Mouse (Mus musculus) heart, embryonic 16.5 days (tissue): ENCODE data around the gene Rnase4. TPM values are rescaled to one million over a fixed set of nuclear protein-coding genes. Genes with fewer than 3 reads are reported as not detected.

Experiments used
- ATAC-seq: fragments of 200-750 bp; cut with Nextera tagmentation; replicated peaks from 2 replicates; pipeline ENCODE4 v1.8.0; 2017; ENCODE audit warnings: moderate number of reproducible peaks; ENCODE audit not compliant: insufficient read depth, low FRiP score; ENCODE audit errors: extremely low read depth
- H3K27ac ChIP-seq: fragments of 300-500 bp; sonication (generic); 2 replicates; pipeline ENCODE4 v1.5.1; 2014; ENCODE audit warnings: mild to moderate bottlenecking, low read length, control low read depth, moderate library complexity
- H3K27me3 ChIP-seq: fragments of 300-500 bp; sonication (generic); 2 replicates; pipeline ENCODE4 v1.6.1; 2014; ENCODE audit warnings: low read length, mixed read lengths; ENCODE audit not compliant: control insufficient read depth, insufficient read depth
- H3K36me3 ChIP-seq: fragments of 300-500 bp; sonication (generic); 2 replicates; pipeline ENCODE4 v1.6.1; 2014; ENCODE audit not compliant: control insufficient read depth, insufficient read depth
- H3K4me1 ChIP-seq: fragments of 300-500 bp; sonication (generic); 2 replicates; pipeline ENCODE4 v1.6.1; 2014; ENCODE audit warnings: low read length, mixed read lengths; ENCODE audit not compliant: control insufficient read depth, insufficient read depth
- H3K4me2 ChIP-seq: fragments of 300-500 bp; sonication (generic); 2 replicates; pipeline ENCODE4 v1.6.1; 2014; ENCODE audit warnings: low read depth, mild to moderate bottlenecking, control low read depth, low read length
- H3K4me3 ChIP-seq: fragments of 300-500 bp; sonication (generic); 2 replicates; pipeline ENCODE4 v1.5.1; 2014; ENCODE audit warnings: mild to moderate bottlenecking, control low read depth, low read length
- H3K9ac ChIP-seq: fragments of 300-500 bp; sonication (generic); 2 replicates; pipeline ENCODE4 v1.6.1; 2014; ENCODE audit warnings: low read length, control low read depth
- H3K9me3 ChIP-seq: fragments of 300-500 bp; sonication (generic); replicated peaks from 2 replicates; pipeline ENCODE4 v1.6.1; 2016; ENCODE audit warnings: low read length; ENCODE audit not compliant: control insufficient read depth
- WGBS: fragments of 180-500 bp; shearing (Covaris S2); extraction: QIAGEN DNeasy Blood & Tissue Kit; methylation state at CpG from one replicate; pipeline ENCODE4 v1.1.7; 2014; 5-methylcytosine and 5-hydroxymethylcytosine counted together
- polyA plus RNA-seq: library from polyadenylated mRNA; unstranded; fragments of >200 nt; fragmentation: Nextera tagmentation; extraction: Ambion mirVana; gene quantifications from 2 replicates; pipeline ENCODE4 v1.2.1, GENCODE M21; 2015

Gene Rnase4
- polyA plus RNA-seq, 1 experiment from 2014 or later: 30.5 TPM

- H3K27ac ChIP-seq: no peak overlapping the region
- no peak overlapping the region for H3K9ac ChIP-seq
- no peaks in the 10 kb centered on the region for H3K9me3 ChIP-seq
- H3K4me2 ChIP-seq: no peak overlapping the region
- H3K4me1 ChIP-seq: peaks cover 4% of the 10 kb centered on the region; the same call in 1 of the 2 replicates
- H3K27me3 ChIP-seq: no peaks in the 10 kb centered on the region
- H3K36me3 ChIP-seq: no peaks in the 10 kb centered on the region
- ATAC-seq: no peak
- no peak overlapping the region for H3K4me3 ChIP-seq
- 69% methylated on average over 7 of the region's 7 CpGs for WGBS
These were observed 40.4 kb downstream of the Rnase4 start for GRCm38 (mm10) chr14:51131086-51131815.

DNA sequence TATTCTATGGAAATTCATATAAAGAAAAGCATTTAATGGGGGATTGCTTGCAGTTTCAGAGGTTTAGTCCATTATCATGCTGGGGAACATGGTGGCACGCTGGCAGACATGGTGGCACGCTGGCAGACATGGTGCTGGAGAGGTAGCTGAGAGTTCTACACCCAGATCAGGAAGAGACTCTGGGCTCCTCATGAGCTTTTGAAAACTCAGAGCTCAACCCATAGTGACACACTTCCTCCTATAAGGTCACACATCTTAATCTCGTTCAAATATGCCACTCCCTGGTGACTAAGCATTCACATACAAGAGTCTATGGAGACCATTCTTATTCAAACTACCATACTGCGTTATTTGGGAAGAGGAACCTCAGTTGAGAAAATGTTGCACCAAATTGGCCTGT lies 41.5 kb downstream of the Rnase4 start:
- H3K4me2 ChIP-seq: no peak overlapping the region
- peaks cover 4% of the 10 kb centered on the region; the same call in 1 of the 2 replicates for H3K4me1 ChIP-seq
- H3K27ac ChIP-seq: no peak overlapping the region
- no peaks in the 10 kb centered on the region for H3K27me3 ChIP-seq
- no peaks in the 10 kb centered on the region for H3K9me3 ChIP-seq
- H3K36me3 ChIP-seq: no peaks in the 10 kb centered on the region
- H3K9ac ChIP-seq: no peak overlapping the region
- no peak overlapping the region for H3K4me3 ChIP-seq
- WGBS: 92% methylated on average over 4 of the region's 4 CpGs
- ATAC-seq: no peak

GRCm38 (mm10) chr14:51140342-51140741 lies 49.5 kb downstream of the Rnase4 start:
- H3K4me3 ChIP-seq: no peak overlapping the region
- no peak overlapping the region for H3K9ac ChIP-seq
- H3K27ac ChIP-seq: no peak overlapping the region
- H3K9me3 ChIP-seq: no peaks in the 10 kb centered on the region
- H3K36me3 ChIP-seq: no peaks in the 10 kb centered on the region
- no peaks in the 10 kb centered on the region for H3K27me3 ChIP-seq
- no peak overlapping the region for H3K4me2 ChIP-seq
- ATAC-seq: no peak
- 61% methylated on average over 2 of the region's 2 CpGs for WGBS
- peaks cover 9% of the 10 kb centered on the region for H3K4me1 ChIP-seq

DNA sequence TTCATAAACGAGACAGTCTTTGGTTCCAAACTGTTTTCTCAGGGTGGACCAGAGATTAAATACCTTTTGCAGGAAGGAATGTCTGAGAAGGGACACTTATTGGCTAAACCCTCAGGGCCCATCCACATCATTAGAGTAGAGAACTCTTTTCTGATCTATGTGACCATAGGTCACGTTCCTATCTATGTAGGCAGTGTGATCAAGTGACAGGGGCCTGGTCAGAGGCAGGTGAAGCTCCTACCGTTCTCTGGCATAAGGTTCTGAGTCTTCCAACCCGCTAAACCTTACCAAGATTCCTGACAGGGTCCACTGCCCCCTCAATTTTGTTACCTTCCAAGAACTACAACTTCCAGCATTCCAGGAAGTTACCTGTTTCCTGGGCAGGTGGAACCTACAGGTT lies 51.2 kb downstream of the Rnase4 start:
- no peak for ATAC-seq
- 83% methylated on average over 4 of the region's 4 CpGs for WGBS
- H3K27me3 ChIP-seq: no peaks in the 10 kb centered on the region
- no peaks in the 10 kb centered on the region for H3K9me3 ChIP-seq
- no peak overlapping the region for H3K9ac ChIP-seq
- no peak overlapping the region for H3K4me2 ChIP-seq
- H3K4me3 ChIP-seq: no peak overlapping the region
- H3K4me1 ChIP-seq: peaks cover 9% of the 10 kb centered on the region
- H3K27ac ChIP-seq: no peak overlapping the region
- no peaks in the 10 kb centered on the region for H3K36me3 ChIP-seq

DNA sequence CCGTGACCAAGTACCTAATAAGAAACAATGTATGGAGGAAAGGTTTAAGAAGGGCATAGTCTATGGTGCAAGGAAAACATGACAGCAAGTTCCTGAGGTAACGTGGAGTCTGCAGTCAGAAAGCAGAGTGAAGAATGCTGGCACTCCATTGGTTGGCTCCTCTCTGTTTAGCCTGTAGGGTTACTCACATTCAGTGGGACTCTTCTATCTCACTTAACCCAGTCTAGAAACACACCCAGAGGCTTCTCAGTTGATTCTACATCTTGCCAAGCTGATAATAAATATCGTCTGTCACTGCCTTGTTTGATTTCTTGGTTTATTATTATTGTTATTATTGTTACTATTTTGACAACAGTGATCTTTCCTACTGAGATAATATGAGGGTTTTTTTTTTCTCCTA lies 51.7 kb downstream of the Rnase4 start:
- WGBS: 81% methylated on average over 3 of the region's 3 CpGs
- H3K9me3 ChIP-seq: no peaks in the 10 kb centered on the region
- no peaks in the 10 kb centered on the region for H3K36me3 ChIP-seq
- no peak overlapping the region for H3K27ac ChIP-seq
- H3K4me1 ChIP-seq: peaks cover 9% of the 10 kb centered on the region
- H3K4me3 ChIP-seq: no peak overlapping the region
- no peak overlapping the region for H3K9ac ChIP-seq
- no peak for ATAC-seq
- no peak overlapping the region for H3K4me2 ChIP-seq
- H3K27me3 ChIP-seq: no peaks in the 10 kb centered on the region

- no peak overlapping the region for H3K4me2 ChIP-seq
- H3K36me3 ChIP-seq: no peaks in the 10 kb centered on the region
- H3K27me3 ChIP-seq: no peaks in the 10 kb centered on the region
- no peaks in the 10 kb centered on the region for H3K9me3 ChIP-seq
- H3K4me1 ChIP-seq: peaks cover 9% of the 10 kb centered on the region
- peak overlapping the region; percentile 55 for H3K27ac ChIP-seq
- 25% methylated on average over 4 of the region's 4 CpGs for WGBS
- no peak for ATAC-seq
- H3K9ac ChIP-seq: no peak overlapping the region
- no peak overlapping the region for H3K4me3 ChIP-seq
These were observed 52.4 kb downstream of the Rnase4 start for GRCm38 (mm10) chr14:51143287-51143686.

- no peak overlapping the region for H3K9ac ChIP-seq
- H3K4me3 ChIP-seq: no peak overlapping the region
- H3K27me3 ChIP-seq: no peaks in the 10 kb centered on the region
- no peaks in the 10 kb centered on the region for H3K36me3 ChIP-seq
- peaks cover 9% of the 10 kb centered on the region for H3K4me1 ChIP-seq
- 44% methylated on average over 2 of the region's 2 CpGs for WGBS
- no peak for ATAC-seq
- no peak overlapping the region for H3K27ac ChIP-seq
- no peak overlapping the region for H3K4me2 ChIP-seq
- no peaks in the 10 kb centered on the region for H3K9me3 ChIP-seq
These were observed 53.1 kb downstream of the Rnase4 start for GRCm38 (mm10) chr14:51143937-51144336.

DNA sequence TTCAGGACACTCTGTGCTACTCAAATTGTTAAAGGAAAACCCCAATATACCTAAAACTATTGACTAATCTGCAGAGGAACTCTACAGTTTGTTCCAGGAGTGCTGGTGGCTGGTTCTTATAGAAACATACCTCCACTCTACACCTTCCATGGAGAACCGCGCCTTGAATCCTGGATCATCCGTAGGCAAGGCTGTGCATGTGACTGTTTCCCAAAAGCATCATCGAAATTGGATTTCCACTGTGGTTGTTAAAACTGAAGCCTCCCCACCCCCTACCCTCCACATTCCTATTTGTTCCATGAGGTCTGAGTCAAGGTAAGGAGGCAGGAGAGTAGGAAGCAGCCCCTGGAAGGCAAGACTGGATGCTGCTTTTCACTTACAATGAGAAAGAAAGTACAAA lies 53.6 kb downstream of the Rnase4 start:
- Histone ChIP-seq H3K9me3 (no peaks in the 10 kb centered on the region), H3K4me1 (peaks cover 9% of the 10 kb centered on the region), H3K36me3 (no peaks in the 10 kb centered on the region), H3K4me2 (no peak overlapping the region), H3K27me3 (no peaks in the 10 kb centered on the region), H3K9ac (no peak overlapping the region), H3K27ac (no peak overlapping the region), H3K4me3 (no peak overlapping the region)
- 93% methylated on average over 4 of the region's 4 CpGs for WGBS
- ATAC-seq: no peak

DNA sequence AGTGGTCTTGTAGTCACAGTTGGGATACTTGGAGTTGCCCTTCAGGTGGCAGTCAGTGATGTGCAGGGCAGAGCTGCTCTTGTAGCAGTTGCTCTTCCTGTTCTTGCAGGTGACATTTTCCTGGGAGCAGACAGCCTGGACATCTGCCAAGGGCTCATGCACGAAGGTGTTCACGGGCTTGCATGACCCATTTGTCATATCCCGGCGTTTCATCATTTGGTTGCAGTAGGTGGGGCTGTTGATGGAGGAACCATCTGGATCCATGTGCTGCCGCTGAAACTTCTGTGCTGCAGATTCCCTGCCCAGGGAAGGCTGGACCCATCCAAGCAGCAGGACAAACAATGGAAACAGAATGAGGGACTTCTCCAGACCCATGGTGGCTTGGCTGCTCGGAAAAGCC lies 54.6 kb downstream of the Rnase4 start:
- Histone ChIP-seq H3K4me3 (no peak overlapping the region), H3K4me2 (no peak overlapping the region), H3K9me3 (no peaks in the 10 kb centered on the region), H3K27me3 (no peaks in the 10 kb centered on the region), H3K4me1 (peaks cover 9% of the 10 kb centered on the region), H3K9ac (no peak overlapping the region), H3K27ac (no peak overlapping the region), H3K36me3 (no peaks in the 10 kb centered on the region)
- WGBS: 80% methylated on average over 6 of the region's 6 CpGs
- no peak for ATAC-seq
